Mouse (Mus musculus): ENCODE results near the gene Kcmf1.
"Not testable (repeated sequence)": the region's sequence is repeated elsewhere in the genome, so short reads cannot be mapped to it uniquely, and the experiment has no call there.

Gene Kcmf1

GRCm38 (mm10) chr6:72899201-72899780 is 488 bp downstream of the Kcmf1 start:
- DNase-seq (ENCODE audit: low spot score in 2 of 2) = peak; percentile 63 to 68

GRCm38 (mm10) chr6:72898244-72899200 is 1.3 kb downstream of the Kcmf1 start:
- DNase-seq (ENCODE audit: low spot score in 2 of 2) = peak; percentile 63 to 69

GRCm38 (mm10) chr6:72895000-72895399 is 4.8 kb downstream of the Kcmf1 start:
- no peak for DNase-seq (ENCODE audit: low spot score in 2 of 2)

- DNase-seq (ENCODE audit: low spot score in 2 of 2) = no peak
These were observed 8.5 kb downstream of the Kcmf1 start for GRCm38 (mm10) chr6:72891238-72891637.

- DNase-seq (ENCODE audit: low spot score in 2 of 2) = no peak
These were observed 11.1 kb downstream of the Kcmf1 start for GRCm38 (mm10) chr6:72888655-72889054.

- DNase-seq (ENCODE audit: low spot score in 2 of 2) = no peak
These were observed 14.5 kb downstream of the Kcmf1 start for GRCm38 (mm10) chr6:72885268-72885667.

GRCm38 (mm10) chr6:72884767-72885166 is 15.0 kb downstream of the Kcmf1 start:
- DNase-seq (ENCODE audit: low spot score in 2 of 2) = no peak

GRCm38 (mm10) chr6:72882661-72883458 is 16.9 kb downstream of the Kcmf1 start:
- DNase-seq (ENCODE audit: low spot score in 2 of 2) = no peak

GRCm38 (mm10) chr6:72882222-72882621 is 17.6 kb downstream of the Kcmf1 start:
- no peak for DNase-seq (ENCODE audit: low spot score in 2 of 2)

- DNase-seq (ENCODE audit: low spot score in 2 of 2) = no peak
These were observed 18.2 kb downstream of the Kcmf1 start for GRCm38 (mm10) chr6:72881619-72881979.

- DNase-seq (ENCODE audit: low spot score in 2 of 2) = no peak
These were observed 18.7 kb downstream of the Kcmf1 start for GRCm38 (mm10) chr6:72880913-72881618.

GRCm38 (mm10) chr6:72876629-72877028 is 23.1 kb downstream of the Kcmf1 start:
- no peak for DNase-seq (ENCODE audit: low spot score in 2 of 2)

GRCm38 (mm10) chr6:72873338-72873737 is 26.4 kb downstream of the Kcmf1 start:
- no peak for DNase-seq (ENCODE audit: low spot score in 2 of 2)

- DNase-seq (ENCODE audit: low spot score in 2 of 2) = no peak
These were observed 27.5 kb downstream of the Kcmf1 start for GRCm38 (mm10) chr6:72872276-72872675.

GRCm38 (mm10) chr6:72869601-72870000 is 30.2 kb downstream of the Kcmf1 start:
- no peak for DNase-seq (ENCODE audit: low spot score in 2 of 2)

GRCm38 (mm10) chr6:72868688-72869087 is 31.1 kb downstream of the Kcmf1 start:
- peak in 1 of 2 experiments; percentile 33 for DNase-seq (ENCODE audit: low spot score in 2 of 2)

- DNase-seq (ENCODE audit: low spot score in 2 of 2) = no peak
These were observed 32.0 kb downstream of the Kcmf1 start for GRCm38 (mm10) chr6:72867746-72868145.

- no peak for DNase-seq (ENCODE audit: low spot score in 2 of 2)
These were observed 33.5 kb downstream of the Kcmf1 start for GRCm38 (mm10) chr6:72866232-72866631.

- DNase-seq (ENCODE audit: low spot score in 2 of 2) = not testable (repeated sequence)
These were observed 37.1 kb downstream of the Kcmf1 start for GRCm38 (mm10) chr6:72862686-72863085.

GRCm38 (mm10) chr6:72854256-72854655 is 45.5 kb downstream of the Kcmf1 start:
- DNase-seq (ENCODE audit: low spot score in 2 of 2) = no peak

GRCm38 (mm10) chr6:72852180-72852579 is 47.6 kb downstream of the Kcmf1 start:
- no peak for DNase-seq (ENCODE audit: low spot score in 2 of 2)

GRCm38 (mm10) chr6:72851633-72852032 is 48.1 kb downstream of the Kcmf1 start:
- no peak for DNase-seq (ENCODE audit: low spot score in 2 of 2)
